Mouse (Mus musculus): Measurements from ENCODE around the gene Aff1. TPM values are rescaled to one million over a fixed set of nuclear protein-coding genes. Genes with fewer than 3 reads are reported as not detected.

Aff1 gene
- total and polyA plus RNA-seq, 3 experiments = 10.5 to 46.9 (median 37.4) TPM

GRCm38 (mm10) chr5:103857151-103857550 is 165.0 kb downstream of the Aff1 start:
- H3K4me1 ChIP-seq (ENCODE audit: control insufficient read depth, insufficient read depth, low read length) = no peaks in the 10 kb centered on the region; the same call in 1 of the 2 replicates
- H3K79me2 ChIP-seq (replicated peaks; ENCODE audit: control insufficient read depth, insufficient read depth, low read length) = no peaks in the 10 kb centered on the region
- intact Hi-C loops (cut with DNase I) = loop anchor here (10.0 kb wide), 1 partner anchor 188 kb away; the partner anchor contains the start of gene Nudt9
- no peak for TF ChIP-seq CTCF (IDR thresholded peaks at IDR 0.05)
- TF ChIP-seq EP300 (IDR thresholded peaks at IDR 0.05; ENCODE audit: insufficient read depth, low read depth, low read length) = no peak
- no peak for TF ChIP-seq POLR2A (IDR thresholded peaks at IDR 0.05; ENCODE audit: insufficient read depth, low read depth, low read length)
- no peaks in the 10 kb centered on the region; the same call in 1 of the 2 replicates for H3K36me3 ChIP-seq (ENCODE audit: control insufficient read depth, insufficient read depth, low read length)
- DNase-seq = no peak
- H3K4me3 ChIP-seq = no peak overlapping the region
- no peak overlapping the region for H3K27ac ChIP-seq
- 84% methylated on average over 2 of the region's 2 CpGs for WGBS
- H3K9ac ChIP-seq (ENCODE audit: low read depth, low read length) = no peak overlapping the region
- no peaks in the 10 kb centered on the region for H3K27me3 ChIP-seq (ENCODE audit: control insufficient read depth, insufficient read depth, low read length)

GRCm38 (mm10) chr5:103860622-103861021 is 168.4 kb downstream of the Aff1 start:
- no peak overlapping the region for H3K27ac ChIP-seq
- H3K36me3 ChIP-seq (ENCODE audit: control insufficient read depth, insufficient read depth, low read length) = no peaks in the 10 kb centered on the region
- WGBS = 70% methylated on average over 11 of the region's 11 CpGs

GRCm38 (mm10) chr5:103863759-103864158 is 171.6 kb downstream of the Aff1 start:
- no peaks in the 10 kb centered on the region for H3K27me3 ChIP-seq (ENCODE audit: control insufficient read depth, insufficient read depth, low read length)
- no peak for DNase-seq
- 95% methylated on average over 4 of the region's 4 CpGs for WGBS
- no peak overlapping the region for H3K9ac ChIP-seq (ENCODE audit: low read depth, low read length)
- no peaks in the 10 kb centered on the region for H3K36me3 ChIP-seq (ENCODE audit: control insufficient read depth, insufficient read depth, low read length)
- H3K27ac ChIP-seq = no peak overlapping the region
- H3K4me1 ChIP-seq (ENCODE audit: control insufficient read depth, insufficient read depth, low read length) = no peaks in the 10 kb centered on the region
- intact Hi-C loops (cut with DNase I) = no loop called here
- no peak overlapping the region for H3K4me3 ChIP-seq
- H3K79me2 ChIP-seq (replicated peaks; ENCODE audit: control insufficient read depth, insufficient read depth, low read length) = no peaks in the 10 kb centered on the region
- no peak for TF ChIP-seq EP300 (IDR thresholded peaks at IDR 0.05; ENCODE audit: insufficient read depth, low read depth, low read length)
- no peak for TF ChIP-seq CTCF (IDR thresholded peaks at IDR 0.05)
- TF ChIP-seq POLR2A (IDR thresholded peaks at IDR 0.05; ENCODE audit: insufficient read depth, low read depth, low read length) = no peak

More at GRCm38 (mm10) chr5:103860622-103861021, 168.4 kb downstream of the Aff1 start:
- peak in 1 of 2 experiments; percentile 49 for DNase-seq
- no peaks in the 10 kb centered on the region for H3K79me2 ChIP-seq (replicated peaks; ENCODE audit: control insufficient read depth, insufficient read depth, low read length)
- TF ChIP-seq POLR2A (IDR thresholded peaks at IDR 0.05; ENCODE audit: insufficient read depth, low read depth, low read length) (no peak), EP300 (IDR thresholded peaks at IDR 0.05; ENCODE audit: insufficient read depth, low read depth, low read length) (no peak), CTCF (IDR thresholded peaks at IDR 0.05) (no peak)
- intact Hi-C loops (cut with DNase I) = no loop called here
- H3K27me3 ChIP-seq (ENCODE audit: control insufficient read depth, insufficient read depth, low read length) = no peaks in the 10 kb centered on the region
- no peaks in the 10 kb centered on the region for H3K4me1 ChIP-seq (ENCODE audit: control insufficient read depth, insufficient read depth, low read length)
- H3K4me3 ChIP-seq = no peak overlapping the region
- no peak overlapping the region for H3K9ac ChIP-seq (ENCODE audit: low read depth, low read length)

GRCm38 (mm10) chr5:103889766-103890165 is 197.6 kb downstream of the Aff1 start:
- TF ChIP-seq CTCF (IDR thresholded peaks at IDR 0.05) (no peak), POLR2A (IDR thresholded peaks at IDR 0.05; ENCODE audit: insufficient read depth, low read depth, low read length) (no peak), EP300 (IDR thresholded peaks at IDR 0.05; ENCODE audit: insufficient read depth, low read depth, low read length) (no peak)
- intact Hi-C loops (cut with DNase I) = no loop called here
- no peaks in the 10 kb centered on the region for H3K27me3 ChIP-seq (ENCODE audit: control insufficient read depth, insufficient read depth, low read length)
- WGBS = 86% methylated on average over 15 of the region's 15 CpGs
- H3K27ac ChIP-seq = no peak overlapping the region
- H3K4me1 ChIP-seq (ENCODE audit: control insufficient read depth, insufficient read depth, low read length) = no peaks in the 10 kb centered on the region
- H3K36me3 ChIP-seq (ENCODE audit: control insufficient read depth, insufficient read depth, low read length) = no peaks in the 10 kb centered on the region
- no peak overlapping the region for H3K9ac ChIP-seq (ENCODE audit: low read depth, low read length)
- DNase-seq = no peak
- H3K4me3 ChIP-seq = no peak overlapping the region
- H3K79me2 ChIP-seq (replicated peaks; ENCODE audit: control insufficient read depth, insufficient read depth, low read length) = peaks cover 2% of the 10 kb centered on the region; the same call in 1 of the 2 replicates

- TF ChIP-seq EP300 (IDR thresholded peaks at IDR 0.05; ENCODE audit: insufficient read depth, low read depth, low read length) (no peak), POLR2A (IDR thresholded peaks at IDR 0.05; ENCODE audit: insufficient read depth, low read depth, low read length) (no peak), CTCF (IDR thresholded peaks at IDR 0.05) (no peak)
- peaks cover 5% of the 10 kb centered on the region; the same call in 1 of the 2 replicates for H3K79me2 ChIP-seq (replicated peaks; ENCODE audit: control insufficient read depth, insufficient read depth, low read length)
- intact Hi-C loops (cut with DNase I) = no loop called here
- 16% methylated on average over 1 of the region's 1 CpGs for WGBS
- no peaks in the 10 kb centered on the region for H3K4me1 ChIP-seq (ENCODE audit: control insufficient read depth, insufficient read depth, low read length)
- H3K9ac ChIP-seq (ENCODE audit: low read depth, low read length) = no peak overlapping the region
- no peaks in the 10 kb centered on the region for H3K36me3 ChIP-seq (ENCODE audit: control insufficient read depth, insufficient read depth, low read length)
- H3K27ac ChIP-seq = no peak overlapping the region
- no peak for DNase-seq
- H3K27me3 ChIP-seq (ENCODE audit: control insufficient read depth, insufficient read depth, low read length) = no peaks in the 10 kb centered on the region
- H3K4me3 ChIP-seq = no peak overlapping the region
Measured at GRCm38 (mm10) chr5:103898310-103898709, 206.1 kb downstream of the Aff1 start.

Other genes starting within 250 kb of the Aff1 start
- gene Slc10a6, start 63.0 kb upstream of the Aff1 start, total RNA-seq (2021) = 1 to 10 TPM; 6.3 to 8.3 TPM
- 3.9 and 4.1 TPM in 2 replicates for gene Slc10a6, start 63.0 kb upstream of the Aff1 start, polyA plus RNA-seq (2012; rRNA removed)
- gene 1700016H13Rik, start 36.4 kb upstream of the Aff1 start, total RNA-seq (2021) = not detected
- gene 1700016H13Rik, start 36.4 kb upstream of the Aff1 start, polyA plus RNA-seq (2012; rRNA removed) = 0.20 and 0.29 TPM in 2 replicates
- 10 to 100 TPM; 11.0 to 12.1 TPM for gene Klhl8, start 218.9 kb downstream of the Aff1 start, total RNA-seq (2021)
- gene Klhl8, start 218.9 kb downstream of the Aff1 start, polyA plus RNA-seq (2012; rRNA removed) = 7.7 and 16.6 TPM in 2 replicates